Mouse (Mus musculus) heart, embryonic 16.5 days (tissue): ENCODE data around the gene Lrrc29. TPM values are rescaled to one million over a fixed set of nuclear protein-coding genes. Genes with fewer than 3 reads are reported as not detected.
"Not testable (repeated sequence)": the region's sequence is repeated elsewhere in the genome, so short reads cannot be mapped to it uniquely, and the experiment has no call there.

Experiments
- ATAC-seq: fragments of 200-750 bp; cut with Nextera tagmentation; replicated peaks from 2 replicates; pipeline ENCODE4 v1.8.0; 2017; ENCODE audit warnings: moderate number of reproducible peaks; ENCODE audit not compliant: insufficient read depth, low FRiP score; ENCODE audit errors: extremely low read depth
- H3K27ac ChIP-seq: fragments of 300-500 bp; sonication (generic); 2 replicates; pipeline ENCODE4 v1.5.1; 2014; ENCODE audit warnings: mild to moderate bottlenecking, low read length, control low read depth, moderate library complexity
- H3K27me3 ChIP-seq: fragments of 300-500 bp; sonication (generic); 2 replicates; pipeline ENCODE4 v1.6.1; 2014; ENCODE audit warnings: low read length, mixed read lengths; ENCODE audit not compliant: control insufficient read depth, insufficient read depth
- H3K36me3 ChIP-seq: fragments of 300-500 bp; sonication (generic); 2 replicates; pipeline ENCODE4 v1.6.1; 2014; ENCODE audit not compliant: control insufficient read depth, insufficient read depth
- H3K4me1 ChIP-seq: fragments of 300-500 bp; sonication (generic); 2 replicates; pipeline ENCODE4 v1.6.1; 2014; ENCODE audit warnings: low read length, mixed read lengths; ENCODE audit not compliant: control insufficient read depth, insufficient read depth
- H3K4me2 ChIP-seq: fragments of 300-500 bp; sonication (generic); 2 replicates; pipeline ENCODE4 v1.6.1; 2014; ENCODE audit warnings: low read depth, mild to moderate bottlenecking, control low read depth, low read length
- H3K4me3 ChIP-seq: fragments of 300-500 bp; sonication (generic); 2 replicates; pipeline ENCODE4 v1.5.1; 2014; ENCODE audit warnings: mild to moderate bottlenecking, control low read depth, low read length
- H3K9ac ChIP-seq: fragments of 300-500 bp; sonication (generic); 2 replicates; pipeline ENCODE4 v1.6.1; 2014; ENCODE audit warnings: low read length, control low read depth
- H3K9me3 ChIP-seq: fragments of 300-500 bp; sonication (generic); replicated peaks from 2 replicates; pipeline ENCODE4 v1.6.1; 2016; ENCODE audit warnings: low read length; ENCODE audit not compliant: control insufficient read depth
- WGBS: fragments of 180-500 bp; shearing (Covaris S2); extraction: QIAGEN DNeasy Blood & Tissue Kit; methylation state at CpG from one replicate; pipeline ENCODE4 v1.1.7; 2014; 5-methylcytosine and 5-hydroxymethylcytosine counted together
- polyA plus RNA-seq: library from polyadenylated mRNA; unstranded; fragments of >200 nt; fragmentation: Nextera tagmentation; extraction: Ambion mirVana; gene quantifications from 2 replicates; pipeline ENCODE4 v1.2.1, GENCODE M21; 2015

The Lrrc29 gene
- polyA plus RNA-seq, 1 experiment from 2014 or later: 0.84 TPM

GRCm38 (mm10) chr8:105297511-105298192 lies 28.4 kb downstream of the Lrrc29 start, which contains the start of gene E2f4:
E2f4 (plus strand) TSS chr8:105297663.
- Histone ChIP-seq H3K36me3 (peaks cover 30% of the 10 kb centered on the region), H3K4me2 (peak within 1 kb of the TSS; percentile 98), H3K27ac (peak within 1 kb of the TSS; percentile 79), H3K4me3 (peak within 1 kb of the TSS; percentile 89), H3K9me3 (no peaks in the 10 kb centered on the region), H3K9ac (peak within 1 kb of the TSS; percentile 92), H3K27me3 (no peaks in the 10 kb centered on the region), H3K4me1 (peaks cover 19% of the 10 kb centered on the region)
- peak; percentile 87 for ATAC-seq
- under 1% methylated on average over 58 of the region's 58 CpGs for WGBS

GRCm38 (mm10) chr8:105295895-105296573 lies 30.0 kb downstream of the Lrrc29 start, which contains the start of gene Exoc3l:
Exoc3l (minus strand) TSS chr8:105296101.
- no peak for ATAC-seq
- 38% methylated on average over 11 of the region's 11 CpGs for WGBS

GRCm38 (mm10) chr8:105295256-105295655 lies 30.8 kb downstream of the Lrrc29 start:
- 57% methylated on average over 11 of the region's 11 CpGs for WGBS
- H3K9ac ChIP-seq: peak overlapping the region; percentile 31
- peaks cover 6% of the 10 kb centered on the region; the same call in 1 of the 2 replicates for H3K27me3 ChIP-seq
- peak overlapping the region; percentile 56 for H3K27ac ChIP-seq
- peaks cover 24% of the 10 kb centered on the region for H3K4me1 ChIP-seq
- H3K4me3 ChIP-seq: peak overlapping the region; percentile 37
- H3K36me3 ChIP-seq: peaks cover 9% of the 10 kb centered on the region
- no peaks in the 10 kb centered on the region for H3K9me3 ChIP-seq
- ATAC-seq: no peak
- H3K4me2 ChIP-seq: peak overlapping the region; percentile 52

More at GRCm38 (mm10) chr8:105295895-105296573, 30.0 kb downstream of the Lrrc29 start, which contains the start of gene Exoc3l:
- Histone ChIP-seq H3K4me3 (peak within 1 kb of the TSS; percentile 89), H3K27me3 (no peaks in the 10 kb centered on the region), H3K27ac (peak within 1 kb of the TSS; percentile 79), H3K36me3 (peaks cover 17% of the 10 kb centered on the region), H3K9me3 (no peaks in the 10 kb centered on the region), H3K9ac (peak within 1 kb of the TSS; percentile 92), H3K4me1 (peaks cover 19% of the 10 kb centered on the region), H3K4me2 (peak within 1 kb of the TSS; percentile 98)

- 62% methylated on average over 9 of the region's 9 CpGs for WGBS
- peaks cover 29% of the 10 kb centered on the region for H3K4me1 ChIP-seq
- no peak for ATAC-seq
- no peak overlapping the region for H3K9ac ChIP-seq
- no peaks in the 10 kb centered on the region for H3K9me3 ChIP-seq
- H3K4me2 ChIP-seq: peak overlapping the region; percentile 52
- H3K27me3 ChIP-seq: peaks cover 6% of the 10 kb centered on the region; the same call in 1 of the 2 replicates
- H3K27ac ChIP-seq: no peak overlapping the region
- H3K4me3 ChIP-seq: peak overlapping the region; percentile 37
- peaks cover 4% of the 10 kb centered on the region for H3K36me3 ChIP-seq
Observed at GRCm38 (mm10) chr8:105294776-105295175, 31.3 kb downstream of the Lrrc29 start.

- 60% methylated on average over 19 of the region's 19 CpGs for WGBS
- no peaks in the 10 kb centered on the region for H3K36me3 ChIP-seq
- no peak for ATAC-seq
- H3K4me2 ChIP-seq: no peak overlapping the region
- H3K27ac ChIP-seq: no peak overlapping the region
- H3K4me3 ChIP-seq: no peak overlapping the region
- H3K4me1 ChIP-seq: peaks cover 25% of the 10 kb centered on the region
- peaks cover 6% of the 10 kb centered on the region; the same call in 1 of the 2 replicates for H3K27me3 ChIP-seq
- no peak overlapping the region for H3K9ac ChIP-seq
- no peaks in the 10 kb centered on the region for H3K9me3 ChIP-seq
Observed at GRCm38 (mm10) chr8:105293405-105293804, 32.7 kb downstream of the Lrrc29 start.

GRCm38 (mm10) chr8:105292471-105292870 lies 33.6 kb downstream of the Lrrc29 start:
- peaks cover 22% of the 10 kb centered on the region for H3K4me1 ChIP-seq

GRCm38 (mm10) chr8:105291802-105292201 lies 34.3 kb downstream of the Lrrc29 start:
- H3K4me3 ChIP-seq, H3K27me3 ChIP-seq, H3K4me2 ChIP-seq, ATAC-seq, H3K27ac ChIP-seq, H3K9me3 ChIP-seq, H3K9ac ChIP-seq, H3K36me3 ChIP-seq: not testable (repeated sequence)
- H3K4me1 ChIP-seq: peaks cover 18% of the 10 kb centered on the region
- WGBS: 62% methylated on average over 3 of the region's 3 CpGs

More at GRCm38 (mm10) chr8:105292471-105292870, 33.6 kb downstream of the Lrrc29 start:
- Histone ChIP-seq H3K27ac (no peak overlapping the region), H3K4me3 (no peak overlapping the region), H3K9ac (no peak overlapping the region), H3K36me3 (no peaks in the 10 kb centered on the region), H3K27me3 (peaks cover 6% of the 10 kb centered on the region; the same call in 1 of the 2 replicates), H3K4me2 (no peak overlapping the region), H3K9me3 (no peaks in the 10 kb centered on the region)
- ATAC-seq: no peak
- 65% methylated on average over 7 of the region's 7 CpGs for WGBS

GRCm38 (mm10) chr8:105291364-105291763 lies 34.7 kb downstream of the Lrrc29 start:
- WGBS: 76% methylated on average over 8 of the region's 8 CpGs
- H3K4me1 ChIP-seq: peaks cover 14% of the 10 kb centered on the region
- not testable (repeated sequence) for H3K9me3 ChIP-seq, ATAC-seq, H3K27me3 ChIP-seq, H3K27ac ChIP-seq, H3K4me2 ChIP-seq, H3K9ac ChIP-seq, H3K4me3 ChIP-seq, H3K36me3 ChIP-seq
